Mouse (Mus musculus): ENCODE data around the gene Fbp1.
"Not testable (repeated sequence)": the region's sequence is repeated elsewhere in the genome, so short reads cannot be mapped to it uniquely, and the experiment has no call there.

The Fbp1 gene

DNA sequence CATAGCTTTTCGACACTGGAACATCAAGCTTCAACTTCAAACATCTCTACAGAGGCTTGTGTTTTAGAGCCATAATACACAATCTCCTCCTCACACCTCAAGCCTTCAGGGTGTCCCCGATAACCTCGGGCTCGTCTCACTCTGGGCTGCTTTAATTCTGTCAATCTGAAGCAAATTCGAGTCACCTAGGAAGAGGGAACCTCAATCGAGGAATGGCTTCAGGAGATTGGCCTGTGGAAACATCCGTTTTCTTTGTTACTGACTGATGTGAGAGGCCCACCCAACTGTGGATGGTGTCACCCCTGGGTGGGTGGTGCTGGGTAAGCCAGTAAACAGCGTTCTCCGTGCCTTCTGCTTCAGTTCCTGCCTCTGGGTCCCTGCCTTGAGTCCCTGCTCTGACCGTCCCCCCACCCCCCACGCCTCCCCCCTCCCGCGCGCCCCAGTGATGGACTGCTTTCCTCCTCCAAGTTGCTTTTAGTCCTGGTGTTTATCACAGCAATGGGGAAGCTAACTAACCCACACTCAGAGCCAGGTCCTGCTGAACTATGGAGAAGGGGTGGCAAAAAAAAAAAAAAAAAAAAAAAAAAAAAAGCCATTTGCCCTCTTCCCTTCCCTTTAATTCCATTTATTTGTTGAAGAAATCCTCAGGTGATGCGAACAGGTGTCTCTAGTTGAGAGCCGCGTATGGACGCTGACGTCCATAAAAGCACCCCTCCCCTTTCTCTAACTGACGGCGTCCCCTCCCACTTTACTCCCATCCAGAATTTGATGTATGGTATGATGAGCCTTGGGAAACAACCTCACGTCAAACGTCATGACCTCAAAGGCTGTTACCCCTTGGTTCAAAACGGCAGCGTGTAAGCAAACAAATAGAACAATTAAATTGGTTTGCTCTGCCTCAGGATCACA, 32.4 kb downstream of the Fbp1 start:
- no peak for DNase-seq (ENCODE audit: extremely low read depth, low read depth, low spot score)

- DNase-seq (ENCODE audit: extremely low read depth, low read depth, low spot score): no peak
These were observed 33.4 kb downstream of the Fbp1 start for GRCm38 (mm10) chr13:62854666-62855065.

- DNase-seq (ENCODE audit: extremely low read depth, low read depth, low spot score): no peak
These were observed 54.7 kb downstream of the Fbp1 start for GRCm38 (mm10) chr13:62833341-62833740.

DNA sequence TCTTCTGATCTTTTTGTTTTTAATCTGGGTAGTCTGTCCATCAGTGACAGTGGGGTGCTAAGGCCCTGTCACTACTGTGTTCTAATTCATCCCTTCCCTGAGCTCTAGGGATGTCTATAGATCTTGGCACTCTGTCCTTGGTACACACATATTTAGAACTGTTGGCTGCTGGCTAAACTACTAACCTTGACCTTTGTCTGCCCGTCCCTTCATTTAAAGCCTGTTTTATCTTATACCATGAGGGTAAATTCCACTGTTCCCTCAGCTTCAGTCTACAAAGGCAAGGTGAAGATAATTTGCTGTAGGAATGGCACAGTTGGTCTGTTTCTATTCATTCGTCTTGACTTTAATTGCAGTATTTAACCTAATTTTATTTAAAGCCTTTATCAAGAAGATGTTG, 55.8 kb downstream of the Fbp1 start:
- no peak for DNase-seq (ENCODE audit: extremely low read depth, low read depth, low spot score)

DNA sequence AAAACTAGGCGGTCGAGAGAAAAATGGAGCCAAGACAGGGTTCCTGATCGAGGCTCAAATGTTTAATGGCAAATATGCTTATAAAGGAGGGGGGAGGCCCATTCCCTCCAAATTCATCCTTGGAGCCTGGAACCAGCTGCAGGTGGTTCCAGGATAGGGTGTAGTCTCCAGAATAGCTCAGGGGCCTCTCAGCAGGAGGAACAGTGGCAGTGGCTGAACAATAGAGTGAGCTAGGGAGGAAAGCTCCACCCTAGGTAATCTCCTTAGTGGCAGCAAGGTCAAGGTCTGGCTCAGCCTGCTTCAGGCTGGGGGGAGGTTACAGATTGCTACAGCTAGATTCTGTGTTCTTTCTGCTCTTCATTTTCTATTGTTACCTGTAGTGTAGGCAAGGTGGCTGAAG, 72.4 kb downstream of the Fbp1 start:
- not testable (repeated sequence) for DNase-seq (ENCODE audit: extremely low read depth, low read depth, low spot score)
